Mouse (Mus musculus): ENCODE measurements around the gene Trem1. TPM values are rescaled to one million over a fixed set of nuclear protein-coding genes. Genes with fewer than 3 reads are reported as not detected.

The Trem1 gene
- 0.05 and 0.07 TPM in 2 replicates for polyA plus RNA-seq (2012; rRNA removed)

GRCm38 (mm10) chr17:48232518-48232917, at the start of gene Trem1:
Gene Trem1, plus strand, starts transcription at chr17:48232768.

GRCm38 (mm10) chr17:48247221-48247928, 14.8 kb downstream of the Trem1 start, which contains the start of gene Trem3:
Gene Trem3, plus strand, starts transcription at chr17:48247777.

GRCm38 (mm10) chr17:48263741-48264362, 31.3 kb downstream of the Trem1 start, which contains the start of gene Treml4:
Gene Treml4, plus strand, starts transcription at chr17:48264295.

Other genes with a start within 250 kb of the Trem1 start
- gene 1700122O11Rik, start 194.5 kb upstream of the Trem1 start, polyA plus RNA-seq (2012; rRNA removed) = not detected in 2 replicates
- gene 1700067P10Rik, start 143.4 kb upstream of the Trem1 start, polyA plus RNA-seq (2012; rRNA removed) = 0.13 TPM in 1 of 2 replicates, not detected in the other
- gene 9830107B12Rik, start 86.5 kb upstream of the Trem1 start, polyA plus RNA-seq (2012; rRNA removed) = not detected in 2 replicates
- 0.28 and 0.83 TPM in 2 replicates for gene A530064D06Rik, start 65.5 kb upstream of the Trem1 start, polyA plus RNA-seq (2012; rRNA removed)
- not detected in 2 replicates for gene Trem3, start 15.0 kb downstream of the Trem1 start, polyA plus RNA-seq (2012; rRNA removed)
- 0.29 and 0.51 TPM in 2 replicates for gene Treml4, start 31.5 kb downstream of the Trem1 start, polyA plus RNA-seq (2012; rRNA removed)
- gene Treml2, start 66.7 kb downstream of the Trem1 start, polyA plus RNA-seq (2012; rRNA removed) = 0.45 and 0.50 TPM in 2 replicates
- gene B430306N03Rik, start 83.4 kb downstream of the Trem1 start, polyA plus RNA-seq (2012; rRNA removed) = 1.3 TPM in 2 replicates
- 32.4 and 34.1 TPM in 2 replicates for gene Trem2, start 113.6 kb downstream of the Trem1 start, polyA plus RNA-seq (2012; rRNA removed)
- 0.82 and 0.83 TPM in 2 replicates for gene Treml1, start 127.1 kb downstream of the Trem1 start, polyA plus RNA-seq (2012; rRNA removed)
- 160 and 211 TPM in 2 replicates for gene Nfya, start 177.1 kb downstream of the Trem1 start, polyA plus RNA-seq (2012; rRNA removed)
- gene Oard1, start 177.2 kb downstream of the Trem1 start, polyA plus RNA-seq (2012; rRNA removed) = 3.7 and 5.5 TPM in 2 replicates
- 0.40 and 1.5 TPM in 2 replicates for gene Apobec2, start 200.2 kb downstream of the Trem1 start, polyA plus RNA-seq (2012; rRNA removed)
- 3.8 and 4.1 TPM in 2 replicates for gene Tspo2, start 218.8 kb downstream of the Trem1 start, polyA plus RNA-seq (2012; rRNA removed)
- 14.4 and 40.5 TPM in 2 replicates for gene Unc5cl, start 222.1 kb downstream of the Trem1 start, polyA plus RNA-seq (2012; rRNA removed)